Mouse (Mus musculus): ENCODE results near the gene Irf7.
"Not testable (repeated sequence)": the region's sequence is repeated elsewhere in the genome, so short reads cannot be mapped to it uniquely, and the experiment has no call there.

The Irf7 gene

GRCm38 (mm10) chr7:141275356-141275755 is 9.1 kb upstream of the Irf7 start:
- no peak for DNase-seq

GRCm38 (mm10) chr7:141270631-141271030 is 4.3 kb upstream of the Irf7 start:
- no peak for DNase-seq

- DNase-seq, result peak; percentile 92
Measured at GRCm38 (mm10) chr7:141269273-141269545, 2.9 kb upstream of the Irf7 start.

- DNase-seq, result peak; percentile 95
Measured at GRCm38 (mm10) chr7:141268466-141269272, 2.4 kb upstream of the Irf7 start.

DNA sequence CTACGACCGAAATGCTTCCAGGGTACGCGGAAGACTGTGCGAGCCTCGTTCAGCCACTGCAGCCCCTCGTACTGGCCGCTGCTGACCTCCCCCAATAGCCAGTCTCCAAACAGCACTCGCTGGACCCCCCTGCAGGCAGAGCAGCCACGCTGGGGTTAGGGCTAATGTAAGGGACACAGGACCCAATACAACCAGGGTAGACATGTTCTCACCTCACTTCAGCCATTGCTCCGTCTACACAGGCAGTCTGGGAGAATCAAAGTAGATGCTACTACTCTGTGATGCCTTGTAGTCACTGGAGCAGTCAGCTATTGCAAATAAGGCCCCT is 906 bp downstream of the Irf7 start:
- no peak for DNase-seq

GRCm38 (mm10) chr7:141264761-141265410 is 1.4 kb downstream of the Irf7 start:
- peak; percentile 95 for DNase-seq

GRCm38 (mm10) chr7:141264041-141264700 is 2.1 kb downstream of the Irf7 start:
- peak; percentile 89 for DNase-seq

- peak; percentile 92 for DNase-seq
Measured at GRCm38 (mm10) chr7:141263640-141264039, 2.6 kb downstream of the Irf7 start.

- peak; percentile 87 for DNase-seq
Measured at GRCm38 (mm10) chr7:141261480-141261879, 4.8 kb downstream of the Irf7 start.

DNA sequence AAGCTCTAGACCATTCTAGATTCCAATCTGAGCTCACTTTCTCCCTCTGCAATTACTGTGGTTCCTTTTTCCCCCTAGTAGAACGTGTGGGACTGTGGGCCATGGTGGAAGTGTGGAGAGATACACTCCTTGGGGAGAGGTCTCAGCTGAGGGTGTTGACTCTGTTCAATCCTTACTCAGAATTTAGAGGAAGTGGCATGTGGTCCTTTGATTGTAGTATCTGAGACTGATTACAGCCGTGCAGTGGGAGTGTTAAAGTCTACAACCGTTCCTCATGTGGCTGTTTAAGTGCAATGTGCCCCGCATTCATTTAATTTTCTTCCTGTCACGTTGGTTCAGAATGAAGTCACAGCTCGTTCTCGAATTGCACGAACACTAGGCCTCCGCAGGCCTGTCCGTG is 10.1 kb downstream of the Irf7 start:
- no peak for DNase-seq

- not testable (repeated sequence) for DNase-seq
Measured at GRCm38 (mm10) chr7:141250486-141250885, 15.8 kb downstream of the Irf7 start.

GRCm38 (mm10) chr7:141231551-141231950 is 34.7 kb downstream of the Irf7 start:
- DNase-seq, result no peak

GRCm38 (mm10) chr7:141231111-141231510 is 35.2 kb downstream of the Irf7 start:
- peak; percentile 76 for DNase-seq

GRCm38 (mm10) chr7:141230570-141230969 is 35.7 kb downstream of the Irf7 start:
- peak; percentile 87 for DNase-seq

DNA sequence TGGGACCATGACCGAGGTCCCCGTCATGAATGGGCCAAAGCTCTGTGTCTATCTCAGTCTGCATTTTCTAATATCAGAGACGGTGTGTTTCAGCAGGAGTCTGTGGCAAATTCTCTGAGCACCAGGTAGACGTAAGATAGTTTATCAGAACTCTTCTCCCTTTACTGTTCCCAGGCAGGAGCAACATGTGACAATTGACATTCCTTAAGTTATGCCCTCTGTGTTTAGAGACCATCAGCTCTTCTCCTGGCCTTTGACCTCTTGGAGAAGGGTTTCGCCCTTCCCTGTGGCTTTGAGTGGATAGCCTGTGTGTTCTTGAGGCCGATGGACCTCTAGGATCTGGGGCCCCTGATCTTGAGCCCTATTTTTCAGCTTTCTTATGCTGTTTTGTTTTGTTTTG is 36.6 kb downstream of the Irf7 start:
- peak; percentile 61 for DNase-seq

DNA sequence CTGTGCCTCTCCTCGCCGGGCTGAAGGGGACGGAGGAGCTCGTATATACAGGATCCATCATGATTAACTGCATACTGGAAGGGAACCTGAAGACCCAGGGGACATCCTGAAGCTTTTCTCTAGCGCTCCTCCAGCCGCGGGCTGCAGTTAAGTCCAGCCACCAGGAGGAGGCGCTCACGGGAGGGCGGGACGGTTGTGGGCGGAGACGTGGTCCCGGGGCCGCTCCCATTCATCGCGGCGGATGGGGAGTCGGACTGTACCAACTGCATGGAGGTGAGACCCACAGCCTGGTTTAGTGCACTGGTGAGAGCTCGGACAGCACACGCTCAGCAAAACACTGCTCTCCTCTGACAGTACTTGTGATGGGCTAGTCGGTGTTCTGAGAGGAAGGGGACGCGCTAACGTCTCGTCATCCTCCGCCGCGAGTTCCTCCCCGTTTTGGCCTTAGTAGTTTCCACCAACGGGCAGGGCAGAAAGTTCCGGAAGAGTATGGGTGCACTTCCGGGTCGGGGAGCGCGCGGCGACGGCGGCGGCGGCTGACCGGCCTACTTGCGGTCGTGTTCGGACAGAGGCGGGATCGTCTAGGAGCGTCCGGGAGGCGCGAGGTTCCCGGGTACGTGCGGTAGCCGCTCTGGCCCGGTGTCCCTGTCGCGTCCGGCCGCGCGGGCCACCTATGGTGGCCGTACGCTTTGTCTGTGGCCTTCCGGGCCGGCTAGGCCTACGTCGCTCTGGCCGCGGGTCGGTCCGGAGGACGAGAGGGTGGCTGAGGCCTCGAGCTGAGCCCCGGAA is 37.8 kb downstream of the Irf7 start, which contains the start of gene Phrf1:
Gene Phrf1, plus strand, starts transcription at position 506 of the 789 bp plus-strand sequence.
- DNase-seq, result peak; percentile 99

- DNase-seq, result peak; percentile 91
Measured at GRCm38 (mm10) chr7:141227796-141228195, 38.5 kb downstream of the Irf7 start.

GRCm38 (mm10) chr7:141226535-141226934 is 39.7 kb downstream of the Irf7 start:
- DNase-seq, result no peak

- DNase-seq, result peak; percentile 90
Measured at GRCm38 (mm10) chr7:141222696-141223215, 43.5 kb downstream of the Irf7 start.

DNA sequence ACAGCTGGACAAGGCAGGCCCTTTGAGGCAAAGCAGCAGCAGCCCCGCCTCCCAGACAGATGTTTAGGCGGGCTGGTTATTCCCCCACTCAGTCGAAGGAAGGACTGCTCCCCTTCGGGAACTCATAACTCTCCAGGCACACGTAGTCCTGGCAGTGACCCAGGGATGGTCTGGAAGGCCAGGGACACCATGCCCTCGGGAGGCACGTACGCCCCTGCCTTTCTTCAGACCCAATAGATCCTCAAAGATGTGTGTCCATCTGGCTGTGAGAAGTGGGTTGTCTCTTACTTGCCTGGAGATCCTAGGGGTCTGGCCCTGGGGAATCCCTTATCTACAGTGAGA is 44.2 kb downstream of the Irf7 start:
- DNase-seq, result no peak

DNA sequence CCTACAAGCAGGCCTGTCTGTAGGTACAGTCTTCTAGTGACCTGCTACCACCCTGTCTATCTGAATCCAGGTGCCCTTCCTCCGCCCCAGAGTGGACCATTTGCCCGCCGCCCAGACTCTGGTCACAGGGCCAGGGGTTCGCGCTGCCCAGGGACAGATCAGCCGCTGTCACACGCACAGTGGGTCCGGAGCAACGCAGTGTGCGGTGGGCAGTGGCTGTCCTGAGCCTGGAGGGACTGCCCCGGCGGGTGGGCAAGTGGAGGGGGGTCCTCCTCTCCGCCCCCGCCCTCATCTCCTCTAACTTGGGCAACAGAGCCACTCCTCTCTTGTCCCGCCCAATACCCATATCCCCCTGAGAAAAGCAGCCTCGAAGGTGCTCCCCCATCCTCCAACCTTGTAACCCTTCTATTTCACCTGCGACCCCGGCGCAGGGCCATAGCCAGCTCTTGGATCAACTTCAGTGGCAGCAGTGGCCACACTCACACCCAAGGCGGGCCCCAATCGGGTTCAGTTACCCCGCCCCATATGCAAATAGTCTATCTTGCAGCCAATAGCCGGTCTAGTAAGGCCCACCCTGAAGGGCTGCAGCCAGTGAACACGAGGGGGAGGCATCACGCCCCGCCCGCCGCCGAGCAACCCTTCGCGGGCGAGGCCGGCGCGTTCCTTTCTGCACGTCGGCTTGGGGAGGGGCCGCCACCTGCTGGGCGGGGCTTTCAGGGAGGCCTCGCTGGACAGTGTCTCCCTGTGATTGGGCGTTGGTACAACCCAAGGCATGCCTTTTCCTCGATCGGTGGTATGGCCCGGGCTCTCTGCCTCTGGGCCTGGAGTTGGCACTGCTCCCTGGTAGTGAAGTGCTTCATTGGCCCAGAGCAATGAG is 44.8 kb downstream of the Irf7 start:
- DNase-seq, result peak; percentile 100

GRCm38 (mm10) chr7:141220377-141220776 is 45.9 kb downstream of the Irf7 start:
- DNase-seq, result no peak
